Mouse (Mus musculus) midbrain, embryonic 14.5 days (tissue): ENCODE results near the gene Mphosph9. TPM values are rescaled to one million over a fixed set of nuclear protein-coding genes. Genes with fewer than 3 reads are reported as not detected.
"Not testable (repeated sequence)": the region's sequence is repeated elsewhere in the genome, so short reads cannot be mapped to it uniquely, and the experiment has no call there.

Experiments
- ATAC-seq: fragments of 200-750 bp; cut with Nextera tagmentation; 2 replicates; pipeline ENCODE4 v1.8.0; 2017; ENCODE audit warnings: moderate number of reproducible peaks, moderate library complexity; ENCODE audit not compliant: low FRiP score, low TSS enrichment
- DNase-seq: peaks from one replicate; pipeline ENCODE4 v3.0.0-alpha.2; 2015
- H3K27ac ChIP-seq: fragments of 300-500 bp; sonication (generic); replicated peaks from 2 replicates; pipeline ENCODE4 v1.5.1; 2014; ENCODE audit warnings: mild to moderate bottlenecking, low read depth, low read length, moderate library complexity
- H3K27me3 ChIP-seq: fragments of 300-500 bp; sonication (generic); 2 replicates; pipeline ENCODE4 v1.6.1; 2014; ENCODE audit warnings: low read length, control low read depth, mixed read lengths; ENCODE audit not compliant: control insufficient read depth, insufficient read depth
- H3K36me3 ChIP-seq: fragments of 300-500 bp; sonication (generic); 2 replicates; pipeline ENCODE4 v1.6.1; 2014; ENCODE audit warnings: low read length, control low read depth; ENCODE audit not compliant: control insufficient read depth, insufficient read depth
- H3K4me1 ChIP-seq: fragments of 300-500 bp; sonication (generic); 2 replicates; pipeline ENCODE4 v1.6.1; 2014; ENCODE audit warnings: mild to moderate bottlenecking, antibody characterized with exemption, low read length, control low read depth; ENCODE audit not compliant: control insufficient read depth, insufficient read depth
- H3K4me2 ChIP-seq: fragments of 300-500 bp; sonication (generic); 2 replicates; pipeline ENCODE4 v1.6.1; 2014; ENCODE audit warnings: mild to moderate bottlenecking, low read length, moderate library complexity
- H3K4me3 ChIP-seq: fragments of 300-500 bp; sonication (generic); replicated peaks from 2 replicates; pipeline ENCODE4 v1.5.1; 2014; ENCODE audit warnings: low read depth, low read length
- H3K9ac ChIP-seq: fragments of 300-500 bp; sonication (generic); replicated peaks from 2 replicates; pipeline ENCODE4 v1.6.1; 2014; ENCODE audit warnings: mild to moderate bottlenecking, low read length, moderate library complexity
- H3K9me3 ChIP-seq: fragments of 300-500 bp; sonication (generic); 2 replicates; pipeline ENCODE4 v1.6.1; 2016; ENCODE audit warnings: low read length, control low read depth, mixed read lengths; ENCODE audit not compliant: control insufficient read depth
- WGBS: fragments of 180-500 bp; shearing (Covaris S2); extraction: QIAGEN DNeasy Blood & Tissue Kit; methylation state at CpG from one replicate; pipeline ENCODE4 v1.1.7; 2014; 5-methylcytosine and 5-hydroxymethylcytosine counted together
- polyA plus RNA-seq: library from polyadenylated mRNA; unstranded; fragments of >200 nt; fragmentation: Nextera tagmentation; extraction: Ambion mirVana; gene quantifications from 2 replicates; pipeline ENCODE4 v1.2.1, GENCODE M21; 2014

Gene Mphosph9
- polyA plus RNA-seq, 1 experiment from 2014 or later = 16.8 TPM

DNA sequence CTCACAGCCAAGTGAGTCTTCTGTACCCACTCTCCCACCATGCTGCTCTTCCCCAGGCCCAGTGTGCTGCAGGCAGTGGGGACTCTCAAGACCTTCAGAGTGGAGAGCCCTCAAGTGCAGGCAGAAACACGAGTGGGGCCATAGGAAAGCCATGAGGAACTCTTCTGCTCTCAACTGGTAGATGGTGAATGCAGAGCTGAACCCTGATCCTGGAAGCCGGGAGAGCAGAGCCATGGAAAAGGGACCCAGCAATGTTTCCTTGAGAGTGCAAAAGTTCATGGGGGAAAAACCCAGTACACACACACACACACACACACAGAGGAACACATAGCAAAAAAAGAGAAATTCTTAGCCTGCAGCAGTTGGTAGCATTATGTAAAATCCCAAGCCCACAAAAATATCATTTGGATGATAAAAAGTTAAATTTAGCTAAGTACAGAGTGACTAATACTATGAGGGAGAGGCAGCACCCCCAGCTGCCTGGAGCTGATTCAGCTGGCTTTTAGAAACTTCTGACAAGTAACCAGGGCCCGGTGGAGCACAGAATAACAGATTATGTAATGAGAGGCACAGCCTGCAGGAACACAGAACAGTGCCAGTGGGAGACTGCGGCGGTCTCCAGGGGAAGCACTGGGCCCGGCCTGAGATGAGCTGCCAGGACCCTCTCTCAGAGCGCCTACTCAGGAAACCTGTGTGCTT, 106.6 kb downstream of the Mphosph9 start:
- Histone ChIP-seq H3K4me3 (no peak overlapping the region), H3K27ac (no peak overlapping the region), H3K36me3 (no peaks in the 10 kb centered on the region), H3K4me1 (peaks cover 12% of the 10 kb centered on the region; the same call in 1 of the 2 replicates), H3K27me3 (no peaks in the 10 kb centered on the region), H3K4me2 (no peak overlapping the region), H3K9me3 (no peaks in the 10 kb centered on the region), H3K9ac (no peak overlapping the region)
- DNase-seq = no peak
- no peak for ATAC-seq
- 52% methylated on average over 7 of the region's 7 CpGs for WGBS

DNA sequence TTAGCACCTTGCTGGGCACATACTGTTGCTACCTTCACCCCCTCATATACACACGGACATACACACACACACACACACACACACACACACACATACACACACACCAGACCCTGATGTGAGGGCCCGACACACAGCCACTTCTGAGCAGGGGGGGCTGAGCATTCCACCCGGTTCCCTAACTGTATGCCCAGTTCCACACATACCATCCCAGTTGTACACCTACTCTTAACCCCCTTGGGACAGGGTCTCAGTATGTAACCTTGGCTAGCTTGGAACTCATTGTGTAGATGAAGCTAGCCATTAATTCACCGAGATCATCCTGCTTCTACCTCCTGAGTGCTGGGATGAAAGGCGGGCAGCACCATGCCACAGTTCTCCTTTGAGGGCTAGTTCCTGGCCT, 107.2 kb downstream of the Mphosph9 start:
- Histone ChIP-seq H3K27me3 (no peaks in the 10 kb centered on the region), H3K4me3 (no peak overlapping the region), H3K4me1 (peaks cover 12% of the 10 kb centered on the region; the same call in 1 of the 2 replicates), H3K9ac (no peak overlapping the region), H3K9me3 (no peaks in the 10 kb centered on the region), H3K4me2 (no peak overlapping the region), H3K36me3 (no peaks in the 10 kb centered on the region), H3K27ac (no peak overlapping the region)
- 92% methylated on average over 5 of the region's 5 CpGs for WGBS
- no peak for ATAC-seq
- DNase-seq = no peak

GRCm38 (mm10) chr5:124219431-124219830, 108.3 kb downstream of the Mphosph9 start:
- WGBS = 63% methylated on average over 10 of the region's 10 CpGs
- Histone ChIP-seq H3K4me3 (no peak overlapping the region), H3K9me3 (no peaks in the 10 kb centered on the region), H3K36me3 (no peaks in the 10 kb centered on the region), H3K27me3 (no peaks in the 10 kb centered on the region), H3K4me2 (no peak overlapping the region), H3K27ac (no peak overlapping the region), H3K4me1 (peaks cover 12% of the 10 kb centered on the region; the same call in 1 of the 2 replicates), H3K9ac (no peak overlapping the region)
- DNase-seq (no peak), ATAC-seq (no peak)

- H3K4me1 ChIP-seq = peaks cover 12% of the 10 kb centered on the region; the same call in 1 of the 2 replicates
- no peak for ATAC-seq
Observed at GRCm38 (mm10) chr5:124218986-124219385, 108.8 kb downstream of the Mphosph9 start.

DNA sequence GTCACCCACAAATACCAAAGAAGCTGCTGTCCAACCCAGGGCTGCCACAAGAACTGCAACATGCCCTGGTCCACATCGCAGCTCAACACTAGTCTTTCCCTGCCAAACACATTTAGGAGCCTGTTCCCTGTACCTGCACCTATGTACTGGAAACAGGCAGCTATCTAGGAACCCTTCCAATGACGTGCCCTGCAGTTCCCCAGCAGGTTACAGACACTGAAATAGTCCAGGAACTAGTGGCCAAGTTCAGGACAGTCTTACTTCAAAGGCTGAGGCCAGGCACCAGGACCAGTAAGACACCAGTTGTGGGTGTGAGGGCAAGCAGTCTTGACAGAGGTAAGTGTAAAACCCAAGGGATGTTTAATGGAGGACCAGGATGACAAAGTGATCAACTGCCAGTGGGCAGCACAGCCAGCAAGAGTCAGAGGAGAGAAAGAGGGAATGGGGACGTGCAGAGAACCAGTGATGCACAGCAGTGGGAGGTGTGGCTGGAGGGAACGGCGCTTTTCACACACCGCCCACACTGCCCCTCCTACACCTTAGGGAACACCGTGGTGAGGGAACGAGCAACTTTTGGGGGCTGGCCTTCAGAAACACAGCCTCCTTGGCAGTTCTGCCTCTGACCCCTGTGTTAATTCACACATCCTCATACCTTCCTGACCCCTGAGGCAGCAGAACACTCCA, 110.1 kb downstream of the Mphosph9 start:
- 32% methylated on average over 8 of the region's 8 CpGs for WGBS
- ATAC-seq = no peak
- no peaks in the 10 kb centered on the region for H3K36me3 ChIP-seq
- DNase-seq = no peak
- no peak overlapping the region for H3K4me2 ChIP-seq
- no peaks in the 10 kb centered on the region for H3K27me3 ChIP-seq
- no peak overlapping the region for H3K4me3 ChIP-seq
- H3K9me3 ChIP-seq = no peaks in the 10 kb centered on the region
- no peak overlapping the region for H3K9ac ChIP-seq
- H3K27ac ChIP-seq = no peak overlapping the region
- peaks cover 12% of the 10 kb centered on the region; the same call in 1 of the 2 replicates for H3K4me1 ChIP-seq

More at GRCm38 (mm10) chr5:124218986-124219385, 108.8 kb downstream of the Mphosph9 start:
- H3K9me3 ChIP-seq = no peaks in the 10 kb centered on the region
- H3K9ac ChIP-seq = no peak overlapping the region
- H3K27me3 ChIP-seq = no peaks in the 10 kb centered on the region
- no peak for DNase-seq
- H3K36me3 ChIP-seq = no peaks in the 10 kb centered on the region
- no peak overlapping the region for H3K27ac ChIP-seq
- no peak overlapping the region for H3K4me2 ChIP-seq
- WGBS = 72% methylated on average over 7 of the region's 7 CpGs
- H3K4me3 ChIP-seq = no peak overlapping the region

GRCm38 (mm10) chr5:124217092-124217491, 110.7 kb downstream of the Mphosph9 start:
- H3K9me3 ChIP-seq, H3K4me2 ChIP-seq, H3K9ac ChIP-seq, H3K27me3 ChIP-seq, H3K36me3 ChIP-seq, H3K4me3 ChIP-seq, DNase-seq, H3K27ac ChIP-seq, ATAC-seq: not testable (repeated sequence)
- 90% methylated on average over 5 of the region's 5 CpGs for WGBS
- peaks cover 12% of the 10 kb centered on the region; the same call in 1 of the 2 replicates for H3K4me1 ChIP-seq

GRCm38 (mm10) chr5:124216403-124216802, 111.4 kb downstream of the Mphosph9 start:
- Histone ChIP-seq H3K27me3 (no peaks in the 10 kb centered on the region), H3K4me3 (no peak overlapping the region)
- WGBS = 96% methylated on average over 6 of the region's 6 CpGs

DNA sequence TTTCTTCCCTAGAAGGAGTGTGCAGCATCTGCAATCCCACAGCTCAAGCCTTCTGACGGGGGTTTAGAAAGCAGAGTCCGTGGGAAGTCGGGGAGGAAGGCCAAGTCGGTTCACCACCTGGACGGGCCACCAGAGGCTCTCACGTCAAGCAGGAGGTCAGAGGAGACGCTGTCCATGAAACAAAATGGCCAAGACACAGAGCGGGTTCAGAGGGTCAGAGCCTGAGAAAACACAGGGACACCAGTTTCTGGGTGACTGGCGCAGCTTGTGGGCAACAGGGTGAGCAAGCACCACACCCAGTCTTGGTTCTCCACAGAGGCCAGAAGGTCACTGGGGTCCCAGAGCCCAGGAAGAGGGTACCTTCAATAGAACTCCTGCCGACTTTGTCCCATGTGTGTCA, 112.1 kb downstream of the Mphosph9 start:
- 91% methylated on average over 10 of the region's 10 CpGs for WGBS

More at GRCm38 (mm10) chr5:124216403-124216802, 111.4 kb downstream of the Mphosph9 start:
- ATAC-seq (no peak), DNase-seq (no peak)
- H3K36me3 ChIP-seq = no peaks in the 10 kb centered on the region
- H3K27ac ChIP-seq = no peak overlapping the region
- no peak overlapping the region for H3K9ac ChIP-seq
- H3K4me2 ChIP-seq = no peak overlapping the region
- H3K9me3 ChIP-seq = no peaks in the 10 kb centered on the region
- peaks cover 11% of the 10 kb centered on the region; the same call in 1 of the 2 replicates for H3K4me1 ChIP-seq

More for the DNA sequence above, 112.1 kb downstream of the Mphosph9 start:
- Histone ChIP-seq H3K27ac (no peak overlapping the region), H3K36me3 (no peaks in the 10 kb centered on the region), H3K4me1 (peaks cover 8% of the 10 kb centered on the region; the same call in 1 of the 2 replicates), H3K9ac (no peak overlapping the region), H3K27me3 (no peaks in the 10 kb centered on the region), H3K9me3 (no peaks in the 10 kb centered on the region), H3K4me3 (no peak overlapping the region), H3K4me2 (no peak overlapping the region)
- no peak for ATAC-seq
- DNase-seq = no peak
